Mouse (Mus musculus): ENCODE data around the gene Gm21961.
"Not testable (repeated sequence)": the region's sequence is repeated elsewhere in the genome, so short reads cannot be mapped to it uniquely, and the experiment has no call there.

Gm21961 gene

DNA sequence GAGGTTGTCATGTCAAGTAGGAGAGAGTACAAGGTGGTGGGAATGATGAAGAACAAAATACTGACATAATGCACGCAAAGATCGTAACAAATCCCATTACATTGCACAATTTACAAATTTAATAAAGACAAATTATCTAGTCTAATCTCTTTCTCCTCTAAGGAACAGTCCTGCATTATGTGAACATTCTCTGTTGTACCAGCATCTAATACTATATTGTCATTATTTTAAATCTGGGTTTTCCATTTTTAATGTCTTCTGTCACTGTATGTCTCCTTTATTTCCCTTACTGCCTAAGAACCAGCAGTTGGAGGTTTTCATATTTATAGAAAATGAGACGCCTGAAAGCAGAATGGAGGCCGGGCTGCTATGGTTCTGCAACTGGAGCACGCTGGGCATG lies at the start of gene Gm21961:
Gm21961 (minus strand) TSS at position 101 of the 400 bp plus-strand sequence.
- no peak for DNase-seq

- DNase-seq, result no peak
These were observed 27.3 kb upstream of the Gm21961 start for GRCm38 (mm10) chr15:65041999-65042398.

GRCm38 (mm10) chr15:65039216-65039615 lies 24.5 kb upstream of the Gm21961 start:
- not testable (repeated sequence) for DNase-seq

DNA sequence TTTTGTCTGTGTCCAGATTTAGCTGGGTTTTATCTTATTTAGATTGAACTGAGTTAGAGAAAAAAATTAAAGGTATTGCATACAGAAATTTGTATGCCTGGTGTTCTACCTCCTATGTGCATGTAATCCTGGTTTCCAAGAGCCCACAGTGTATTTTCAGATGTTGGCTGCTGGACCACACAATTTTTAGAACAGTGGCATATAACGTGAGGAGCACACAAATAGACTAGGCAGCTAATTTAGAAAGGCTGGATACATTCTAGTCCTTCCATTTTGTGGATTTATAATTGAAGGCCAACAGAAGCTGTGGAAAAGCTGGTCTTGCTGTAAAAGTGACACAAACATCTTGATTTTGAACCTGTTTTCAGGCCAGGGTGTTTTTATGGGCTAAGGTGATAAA lies 3.3 kb upstream of the Gm21961 start:
- DNase-seq, result no peak

- no peak for DNase-seq
These were observed 8.5 kb downstream of the Gm21961 start for GRCm38 (mm10) chr15:65006177-65006576.

DNA sequence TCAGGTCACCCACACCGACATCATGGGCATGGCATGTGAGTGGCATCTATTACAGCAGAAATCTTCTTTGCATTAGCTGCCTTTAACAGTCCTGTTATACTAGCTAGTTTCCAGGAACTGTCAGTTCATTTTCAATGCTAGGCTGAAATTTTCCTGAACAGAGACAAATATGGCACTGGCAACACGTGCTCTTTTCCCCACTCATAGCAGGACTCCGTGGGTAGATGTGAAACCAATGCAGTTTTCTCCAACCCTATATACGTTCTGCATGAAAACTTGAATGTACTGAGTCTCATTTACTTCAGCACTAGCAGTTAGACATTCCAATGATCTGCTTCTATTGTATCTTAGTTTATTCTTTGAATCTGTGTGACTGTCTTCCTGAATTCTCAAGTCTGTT lies 20.2 kb downstream of the Gm21961 start:
- DNase-seq, result no peak

DNA sequence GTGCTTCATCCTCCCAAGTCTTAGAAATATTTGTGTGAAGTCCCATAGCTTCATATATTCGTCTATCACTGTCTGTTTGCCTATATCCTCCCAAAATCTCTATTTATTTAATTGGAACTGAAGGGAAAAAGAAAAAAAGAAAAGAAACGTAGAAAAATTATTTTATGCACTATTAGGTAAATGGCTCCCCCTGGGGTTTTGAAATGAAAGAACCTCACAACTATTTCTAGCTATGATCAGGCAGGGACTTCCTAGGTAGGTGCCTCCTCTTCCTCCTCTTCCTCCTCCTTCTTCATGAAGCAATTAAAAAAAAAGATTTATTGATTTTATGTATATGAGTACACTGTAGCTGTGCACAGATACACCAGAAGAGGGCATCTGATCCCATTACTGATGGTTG lies 34.7 kb downstream of the Gm21961 start:
- no peak for DNase-seq

GRCm38 (mm10) chr15:64976044-64976805 lies 38.5 kb downstream of the Gm21961 start:
- DNase-seq, result no peak

Data from cerebellum, postnatal 36 days (tissue).